Mouse (Mus musculus) cerebellum, postnatal 25 days (tissue): ENCODE data around the gene Actr2.
"Not testable (repeated sequence)": the region's sequence is repeated elsewhere in the genome, so short reads cannot be mapped to it uniquely, and the experiment has no call there.

Source experiments
- DNase-seq, 2 experiments: peaks; one replicate each; pipeline ENCODE4 v3.0.0; 2021; ENCODE audit warnings: mixed read lengths in 2 of 2

Gene Actr2

DNA sequence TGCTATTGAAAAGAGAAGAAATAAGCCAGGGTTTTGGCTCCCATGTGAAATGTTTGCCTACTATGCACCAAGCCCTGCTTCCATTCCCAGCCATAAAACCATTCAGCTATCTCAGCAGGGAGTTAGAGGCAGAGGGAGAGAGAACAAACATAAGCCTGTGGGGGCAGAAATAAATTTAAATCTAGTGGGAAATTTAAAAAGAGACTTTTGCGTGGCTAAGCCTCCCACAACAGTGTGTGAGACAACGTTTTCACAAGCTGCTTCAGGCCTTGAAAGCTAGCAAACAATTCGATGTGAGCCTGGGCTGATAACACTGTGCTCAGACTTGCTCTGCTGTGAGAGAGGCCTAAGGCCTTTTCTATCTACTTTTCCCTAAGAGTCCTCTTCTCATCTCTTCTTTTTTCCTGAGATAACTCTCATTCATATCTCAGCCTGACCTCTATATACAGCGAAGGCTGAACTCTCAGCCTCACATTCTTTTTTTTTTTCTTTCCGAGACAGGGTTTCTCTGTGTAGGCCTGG lies 3.4 kb upstream of the Actr2 start:
- no peak for DNase-seq

DNA sequence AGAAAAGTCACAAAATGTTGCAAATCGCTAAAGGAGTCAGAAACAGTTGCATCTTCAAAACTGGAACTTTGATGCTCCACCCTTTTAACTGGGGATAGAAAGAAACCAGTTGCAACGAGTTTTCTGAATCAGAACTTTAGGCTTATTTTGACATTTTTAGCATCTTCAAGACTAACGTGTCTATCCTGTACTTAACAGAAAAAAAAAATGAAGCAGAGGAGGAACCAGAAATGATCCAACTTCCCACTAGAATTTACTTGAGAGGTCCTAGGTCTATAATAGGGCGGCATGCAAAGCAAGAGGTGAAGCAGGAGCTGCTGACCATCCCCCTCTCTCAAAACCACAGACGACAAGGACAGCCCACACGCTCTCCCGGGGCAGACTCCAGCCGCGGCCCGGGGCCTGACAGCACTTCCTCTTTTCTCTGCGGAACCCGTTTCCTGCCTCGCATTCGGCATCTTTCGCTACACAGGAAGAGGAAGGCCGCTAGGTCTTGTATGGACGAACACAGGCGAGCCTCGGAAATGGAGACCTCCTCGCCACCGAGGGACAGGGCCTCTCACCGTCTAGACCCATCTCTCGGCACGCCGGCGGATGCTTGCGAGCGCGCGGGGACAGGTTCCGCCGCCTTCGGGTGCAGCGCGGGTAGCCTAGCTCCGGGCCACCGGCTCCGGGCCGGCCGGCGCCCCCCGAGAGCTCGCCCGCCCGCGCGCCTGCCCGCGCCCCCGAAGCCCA lies 540 bp downstream of the Actr2 start:
- peak in 1 of 2 experiments; percentile 77 for DNase-seq

DNA sequence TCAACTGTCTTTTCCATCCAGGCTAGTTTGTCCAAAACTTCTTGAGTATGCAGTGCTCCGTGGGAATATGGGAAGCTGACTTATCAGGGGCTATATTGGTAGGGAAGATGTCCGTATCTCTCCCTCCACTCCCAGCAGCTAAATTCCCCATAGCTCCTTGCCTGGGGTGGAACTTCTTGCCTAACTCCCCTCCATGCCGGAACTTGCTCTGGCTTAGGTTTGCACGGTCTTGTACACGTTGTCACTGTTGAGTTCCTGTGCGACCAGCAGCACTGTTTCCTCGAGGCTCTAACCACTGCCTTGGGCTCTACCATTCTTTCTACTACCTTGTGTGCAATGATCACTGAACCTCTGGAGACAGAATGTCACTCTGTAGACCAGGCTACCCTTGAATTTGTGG lies 4.6 kb downstream of the Actr2 start:
- DNase-seq: no peak

DNA sequence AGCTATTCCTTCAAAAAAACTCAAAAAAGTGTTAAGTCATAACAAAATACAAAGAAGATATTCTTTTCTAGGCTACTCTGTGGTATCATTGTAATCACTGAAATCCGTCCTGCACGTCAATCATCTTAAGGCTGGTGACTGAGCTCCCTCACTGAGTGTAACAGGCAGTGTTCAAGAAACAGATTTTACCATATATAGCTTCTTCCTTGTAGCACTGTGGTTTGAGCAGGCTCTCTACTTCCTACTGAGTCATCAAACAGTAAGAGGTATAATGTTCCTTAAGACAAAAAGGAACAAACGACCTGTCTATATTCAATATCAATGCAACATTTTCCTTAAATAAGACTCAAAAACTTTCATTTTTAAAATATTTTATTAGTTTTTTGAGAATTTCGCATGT lies 5.0 kb downstream of the Actr2 start:
- DNase-seq: no peak

DNA sequence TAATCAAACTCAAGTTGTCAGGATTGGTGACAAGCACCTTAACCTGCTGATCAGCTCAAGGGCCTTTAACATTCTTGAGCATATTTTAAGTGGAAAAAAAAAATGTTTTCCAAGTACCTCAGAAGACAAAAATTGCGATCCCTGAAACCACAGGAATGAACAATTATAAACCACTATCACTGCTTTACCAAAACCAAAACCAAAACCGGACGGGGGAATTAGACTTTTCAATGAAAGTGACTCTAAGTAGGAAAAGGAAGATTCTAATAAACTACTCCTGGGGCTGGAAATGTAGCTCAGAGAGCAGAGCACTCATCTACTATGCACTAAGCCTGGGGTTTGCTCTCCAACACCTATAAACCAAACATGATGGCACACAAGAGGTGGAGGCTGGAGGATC lies 5.8 kb downstream of the Actr2 start:
- DNase-seq: no peak

DNA sequence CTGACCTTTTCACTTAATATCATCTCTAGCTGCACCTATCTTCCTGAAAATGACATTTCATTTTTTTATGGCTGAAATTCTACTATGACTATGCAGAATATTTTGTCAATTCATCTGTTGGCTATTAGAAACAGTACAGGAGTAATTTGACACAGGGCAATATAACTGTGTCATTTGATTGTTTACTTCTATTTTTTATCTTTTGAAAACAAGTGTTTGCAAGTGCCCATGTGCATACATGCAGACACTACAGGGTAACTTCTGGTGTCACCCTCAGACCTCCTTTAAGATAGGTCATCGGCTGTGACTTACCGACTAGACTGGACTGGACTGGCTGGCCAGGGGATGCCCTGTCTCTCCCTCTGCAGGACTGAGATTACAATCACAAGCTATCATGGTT lies 8.8 kb downstream of the Actr2 start:
- DNase-seq: no peak

DNA sequence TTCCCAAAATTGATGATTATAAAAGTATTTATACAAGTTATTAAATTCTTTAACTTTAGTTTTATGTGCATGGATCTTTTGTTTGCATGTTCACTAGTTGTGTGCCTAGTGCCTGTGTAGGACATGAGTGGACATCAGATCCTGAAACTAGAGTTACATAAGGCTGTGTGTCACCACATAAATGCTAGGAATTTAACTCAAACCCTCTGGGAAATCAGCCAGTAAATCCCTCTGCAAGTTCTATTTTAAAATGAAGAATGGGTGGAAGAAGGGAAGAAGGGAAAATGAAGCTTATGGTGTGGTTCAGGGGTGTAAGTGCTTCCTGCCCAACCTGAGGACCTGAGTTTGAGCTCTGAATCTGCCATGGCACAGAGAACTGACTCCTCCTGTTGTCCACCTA lies 26.4 kb downstream of the Actr2 start:
- no peak for DNase-seq

DNA sequence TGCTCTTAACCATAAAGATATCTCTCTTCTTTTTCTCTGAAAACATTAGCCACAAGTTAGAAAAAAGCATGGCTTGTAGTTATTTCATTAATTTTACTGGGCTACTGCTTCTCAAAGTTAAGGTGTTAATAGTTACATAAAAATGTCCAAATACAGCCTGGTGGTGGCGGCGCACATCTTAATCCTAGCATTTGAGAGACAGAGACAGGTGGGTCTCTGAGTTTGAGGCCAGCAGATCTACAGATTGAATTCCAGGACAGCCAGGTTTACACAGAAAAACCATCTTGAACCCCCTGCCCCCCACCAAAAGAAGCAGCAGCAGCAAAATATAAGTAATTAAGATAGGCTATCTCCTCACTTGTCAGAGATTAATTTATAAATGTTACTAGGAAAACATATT lies 27.1 kb downstream of the Actr2 start:
- peak in 1 of 2 experiments; percentile 0 for DNase-seq

DNA sequence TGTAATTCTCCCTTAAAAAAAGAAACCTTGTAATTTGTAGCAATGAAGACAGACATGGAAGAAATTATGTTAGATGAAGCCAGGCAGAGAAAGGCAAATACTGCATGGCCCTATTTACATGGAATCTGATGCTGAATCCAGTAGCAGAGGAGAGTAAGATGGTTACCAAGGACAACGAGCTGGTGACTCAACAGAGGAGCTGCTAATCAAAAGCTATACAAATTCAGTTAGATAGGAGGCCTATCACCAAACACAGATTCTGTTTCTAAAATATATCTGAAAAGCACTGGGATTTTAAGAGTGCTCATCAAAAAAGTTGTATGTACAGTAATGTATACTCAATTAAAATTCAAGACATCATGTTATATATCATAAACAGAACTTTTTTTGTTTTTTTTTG lies 37.3 kb downstream of the Actr2 start:
- no peak for DNase-seq

DNA sequence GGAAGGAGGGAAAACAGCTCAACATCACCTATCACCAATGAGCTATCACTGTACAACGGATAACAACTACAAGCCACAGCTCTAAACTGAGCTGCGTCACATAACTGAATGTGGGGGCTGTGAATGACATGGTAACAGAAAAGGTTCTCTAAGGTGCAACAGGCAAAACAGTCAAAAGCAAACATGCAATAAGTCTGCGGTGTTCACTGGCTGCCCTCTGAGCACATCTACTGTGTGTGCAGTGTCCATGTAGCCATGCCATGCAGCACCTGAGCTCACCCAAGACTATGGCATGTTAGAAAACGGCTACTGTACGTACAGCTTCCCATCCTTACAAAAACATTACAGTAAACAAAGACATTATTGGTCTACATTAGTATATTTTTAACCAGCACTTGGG lies 39.9 kb downstream of the Actr2 start:
- no peak for DNase-seq

DNA sequence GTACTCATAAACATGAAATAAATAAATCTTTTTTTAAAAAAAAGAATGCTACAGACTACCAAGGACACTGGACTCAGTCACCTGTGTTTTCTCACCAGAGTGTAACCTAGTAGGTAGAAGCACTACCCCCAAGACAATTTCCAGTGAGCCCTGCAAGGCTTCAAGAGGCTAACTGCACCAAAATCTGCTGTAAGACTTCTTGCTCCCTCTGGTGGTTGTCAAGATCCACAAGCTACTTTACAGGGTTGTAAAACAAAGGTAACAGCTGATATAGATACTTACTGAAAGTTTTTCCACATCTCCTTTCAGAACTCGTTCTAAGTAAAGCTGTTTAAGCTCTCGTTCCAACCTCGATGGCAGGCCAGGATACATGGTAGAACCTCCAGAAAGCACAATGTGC lies 40.5 kb downstream of the Actr2 start:
- DNase-seq: peak; percentile 30 to 60

DNA sequence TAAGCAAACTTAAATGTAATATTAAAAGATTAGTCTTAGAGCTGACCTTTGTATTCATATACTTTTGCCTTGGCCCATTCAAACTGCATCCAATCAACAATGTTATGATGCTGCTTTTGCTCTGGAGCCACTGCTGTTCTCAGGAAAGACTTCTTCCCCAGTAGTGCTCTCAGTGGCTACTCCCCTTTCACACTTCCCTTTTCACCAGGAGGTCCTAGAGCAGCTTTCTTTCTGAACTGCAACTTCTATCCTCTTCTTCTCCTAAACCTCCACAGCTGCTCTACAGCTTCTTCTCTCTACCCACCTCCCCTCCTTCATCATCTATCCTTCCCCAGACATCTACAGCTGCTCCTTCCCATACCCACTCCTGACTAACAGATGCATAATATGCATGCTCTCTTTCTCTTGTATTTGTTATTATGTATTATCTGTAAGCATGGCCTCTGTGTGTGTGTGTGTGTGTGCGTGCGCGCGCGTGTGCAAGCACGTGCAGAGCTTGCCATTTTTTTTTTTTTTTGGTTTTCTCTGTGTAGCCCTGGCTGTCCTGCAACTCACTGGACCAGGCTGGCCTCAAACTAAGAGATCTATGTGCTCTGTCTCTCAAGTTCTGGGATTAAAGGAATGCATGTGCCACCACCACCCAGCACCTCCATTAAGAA lies 44.2 kb downstream of the Actr2 start:
- no peak for DNase-seq

DNA sequence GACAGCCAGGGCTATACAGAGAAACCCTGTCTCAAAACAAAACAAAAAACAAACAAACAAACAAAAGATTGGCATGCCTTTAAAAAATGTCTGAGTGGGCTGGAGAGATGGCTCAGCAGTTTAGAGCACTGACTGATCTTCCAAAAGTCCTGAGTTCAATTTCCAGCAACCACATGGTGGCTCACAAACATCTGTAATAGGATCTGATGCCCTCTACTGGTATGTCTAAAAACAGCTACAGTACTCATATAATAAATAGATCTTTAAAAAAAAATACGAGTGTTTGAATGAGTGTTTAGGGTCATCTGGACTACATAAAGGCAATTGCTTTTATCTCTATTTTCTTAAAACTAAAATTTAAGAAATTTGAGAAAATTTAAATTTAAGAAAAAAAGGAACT lies 45.2 kb downstream of the Actr2 start:
- DNase-seq: no peak

DNA sequence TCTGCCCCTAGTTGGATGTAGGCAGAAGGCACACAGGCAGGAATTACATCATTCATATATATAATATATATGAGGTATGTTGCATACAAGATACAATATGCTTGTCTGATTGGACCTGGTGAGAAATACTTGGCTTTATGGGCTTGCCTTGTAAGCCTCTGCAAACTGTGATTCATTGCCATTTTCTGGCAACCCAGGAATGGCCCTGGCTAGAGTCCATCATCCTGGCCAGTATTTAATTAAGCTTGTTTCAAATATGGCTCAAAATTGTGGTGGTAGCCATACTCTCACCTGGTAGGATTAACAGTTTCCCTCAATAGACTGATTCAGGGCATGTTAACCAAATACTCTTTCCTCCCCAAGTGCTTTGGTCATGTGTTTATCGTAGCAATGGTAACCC lies 46.6 kb downstream of the Actr2 start:
- DNase-seq: peak; percentile 82 to 90

DNA sequence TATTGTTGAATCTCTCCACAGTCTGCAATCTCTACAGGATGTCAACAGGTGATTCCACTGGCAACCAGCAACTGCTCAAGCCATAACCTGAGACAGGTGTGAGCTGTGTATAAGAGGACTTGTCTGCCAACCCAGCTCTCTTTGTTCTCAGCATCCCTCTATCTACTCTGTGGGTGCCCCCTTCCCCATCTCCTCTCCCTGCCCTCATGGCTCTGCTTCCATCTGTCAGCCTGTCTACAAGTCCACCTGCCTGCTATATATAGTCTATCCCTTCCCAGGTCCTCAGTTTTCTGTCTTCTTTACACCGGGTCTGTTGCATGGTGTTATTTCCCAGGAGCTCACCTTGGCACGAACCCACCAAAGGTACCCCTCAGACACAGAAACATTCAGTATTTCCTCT lies 47.8 kb downstream of the Actr2 start:
- DNase-seq: peak; percentile 35 to 42

DNA sequence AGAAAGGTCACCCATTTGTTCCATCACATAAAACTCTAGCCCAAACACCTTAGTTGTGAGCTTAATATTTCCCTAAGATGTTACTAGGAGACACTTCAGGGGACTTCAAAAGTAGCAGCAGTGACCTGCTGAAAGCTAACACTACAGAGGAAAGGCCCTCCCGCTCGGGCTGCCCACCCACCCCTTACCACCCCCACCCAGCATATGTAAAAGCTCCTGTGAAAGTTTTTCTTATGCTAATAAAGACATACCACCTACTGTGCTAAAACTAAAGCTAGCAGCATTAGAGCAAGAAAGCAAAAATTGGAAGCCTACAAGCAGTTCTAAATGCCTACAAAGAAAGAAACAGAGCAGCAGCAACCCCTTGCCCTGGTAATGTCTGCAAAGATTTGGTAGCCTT lies 48.6 kb downstream of the Actr2 start:
- DNase-seq: not testable (repeated sequence)

DNA sequence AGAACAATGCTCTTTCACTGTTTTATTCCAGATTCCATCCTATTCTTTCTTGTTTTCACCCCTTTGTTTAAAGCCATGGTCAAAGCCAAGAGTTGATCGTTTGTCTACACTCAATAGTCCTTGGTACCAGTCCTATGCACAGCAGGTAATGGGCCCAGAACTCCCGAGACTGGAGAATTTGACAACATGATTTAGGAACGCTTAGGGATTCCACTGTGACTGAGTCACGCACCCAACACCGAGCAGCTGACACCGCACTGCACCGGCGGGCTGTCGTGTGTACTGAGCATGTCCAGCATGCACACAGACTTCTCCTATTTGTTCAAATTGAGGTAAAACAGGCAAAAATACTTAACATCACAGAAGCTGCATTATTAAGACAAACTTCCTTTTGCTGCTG lies 49.9 kb downstream of the Actr2 start:
- peak; percentile 41 to 53 for DNase-seq

DNA sequence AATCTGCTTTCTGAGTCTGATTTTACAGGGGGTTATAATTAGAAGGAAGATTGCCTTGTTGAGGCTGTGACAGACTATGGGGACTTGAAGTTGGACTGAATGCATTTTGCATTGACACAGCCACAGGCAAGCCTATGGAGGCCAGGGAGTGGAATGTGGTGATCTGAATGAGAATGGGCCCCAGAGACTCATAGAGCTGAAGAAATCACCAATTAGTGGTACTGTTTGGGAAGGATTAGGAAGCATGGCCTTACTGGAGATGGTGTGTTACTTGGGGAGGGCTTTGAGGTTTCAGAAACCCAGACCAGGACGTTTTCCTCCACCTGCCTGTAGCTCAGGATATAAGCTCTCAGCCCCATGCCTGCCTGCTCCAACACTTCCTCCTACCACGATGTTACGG lies 53.0 kb downstream of the Actr2 start:
- DNase-seq: no peak

DNA sequence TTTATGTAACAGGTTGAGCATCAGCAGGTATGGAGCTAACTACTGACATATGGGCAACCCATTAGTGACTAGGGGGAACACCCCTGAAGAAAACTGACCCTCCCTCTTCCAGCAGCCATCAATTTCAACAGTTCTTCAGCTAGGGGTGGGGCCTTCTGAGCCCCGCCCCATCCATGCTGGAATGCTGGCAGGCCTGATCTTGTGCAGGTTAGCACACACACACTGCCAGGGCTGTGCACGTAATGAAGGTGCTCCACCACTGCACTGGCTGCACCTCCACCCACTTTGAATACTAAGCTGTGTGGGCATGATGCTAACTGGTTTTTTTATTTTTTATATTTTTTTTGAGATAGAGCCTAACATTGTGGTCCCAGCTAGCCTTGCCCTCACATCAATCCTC lies 55.3 kb downstream of the Actr2 start:
- DNase-seq: no peak

DNA sequence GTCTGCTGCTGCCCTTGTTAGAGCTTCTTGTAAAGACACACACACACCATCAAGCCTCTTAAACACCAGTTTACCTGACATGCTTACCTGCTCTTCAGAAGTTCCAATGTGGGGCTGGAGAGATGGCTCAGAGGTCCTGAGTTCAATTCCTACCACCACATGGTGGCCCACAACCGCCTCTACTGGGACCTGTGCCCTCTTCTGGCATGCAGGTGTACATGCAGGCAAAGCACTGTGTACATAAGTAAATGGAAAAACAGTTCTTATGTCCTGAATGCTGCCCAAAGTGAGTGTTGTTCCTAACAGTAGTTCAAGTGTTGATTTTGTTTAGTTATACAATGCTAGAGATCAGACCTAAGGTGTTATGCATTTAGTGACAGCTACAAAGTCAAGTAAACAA lies 56.5 kb downstream of the Actr2 start:
- DNase-seq: no peak

DNA sequence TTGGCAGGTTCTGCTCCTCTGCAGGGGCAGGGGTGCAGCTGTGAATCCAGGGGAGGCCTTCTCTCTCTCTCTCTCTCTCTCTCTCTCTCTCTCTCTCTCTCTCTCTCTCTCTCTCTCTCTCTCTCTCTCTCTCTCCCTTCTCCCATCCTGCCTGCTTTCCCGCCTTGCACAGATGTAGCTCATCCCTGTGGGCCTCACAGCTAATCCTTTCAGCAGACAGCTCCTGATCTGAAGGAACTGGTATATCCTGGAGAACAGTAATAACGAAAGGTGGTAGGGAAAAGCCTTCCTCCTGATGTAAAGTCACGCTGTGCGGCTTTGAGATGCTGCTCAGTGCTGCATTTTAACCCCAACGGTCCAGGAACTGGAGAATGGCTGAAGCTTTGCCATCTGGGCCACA lies 58.1 kb downstream of the Actr2 start:
- no peak for DNase-seq

DNA sequence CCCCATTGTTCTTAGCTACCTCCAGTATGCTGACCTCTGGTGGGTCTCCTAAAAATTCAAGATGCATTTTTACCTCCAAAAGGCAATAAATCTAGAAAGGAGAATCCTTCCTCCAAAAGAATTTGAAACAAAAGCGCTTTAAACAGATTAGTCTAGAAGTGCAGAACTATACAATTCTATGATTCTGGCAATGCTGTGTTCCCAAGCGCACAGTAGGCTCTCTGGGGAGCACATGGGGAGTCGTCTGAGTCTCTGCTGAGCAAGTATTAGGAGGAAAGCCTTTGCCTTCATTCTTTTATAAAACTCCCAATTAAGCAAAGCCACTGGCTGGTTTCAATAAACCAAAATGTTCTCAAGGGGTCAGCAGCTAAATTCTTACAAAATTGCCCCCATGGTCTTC lies 58.8 kb downstream of the Actr2 start:
- no peak for DNase-seq

DNA sequence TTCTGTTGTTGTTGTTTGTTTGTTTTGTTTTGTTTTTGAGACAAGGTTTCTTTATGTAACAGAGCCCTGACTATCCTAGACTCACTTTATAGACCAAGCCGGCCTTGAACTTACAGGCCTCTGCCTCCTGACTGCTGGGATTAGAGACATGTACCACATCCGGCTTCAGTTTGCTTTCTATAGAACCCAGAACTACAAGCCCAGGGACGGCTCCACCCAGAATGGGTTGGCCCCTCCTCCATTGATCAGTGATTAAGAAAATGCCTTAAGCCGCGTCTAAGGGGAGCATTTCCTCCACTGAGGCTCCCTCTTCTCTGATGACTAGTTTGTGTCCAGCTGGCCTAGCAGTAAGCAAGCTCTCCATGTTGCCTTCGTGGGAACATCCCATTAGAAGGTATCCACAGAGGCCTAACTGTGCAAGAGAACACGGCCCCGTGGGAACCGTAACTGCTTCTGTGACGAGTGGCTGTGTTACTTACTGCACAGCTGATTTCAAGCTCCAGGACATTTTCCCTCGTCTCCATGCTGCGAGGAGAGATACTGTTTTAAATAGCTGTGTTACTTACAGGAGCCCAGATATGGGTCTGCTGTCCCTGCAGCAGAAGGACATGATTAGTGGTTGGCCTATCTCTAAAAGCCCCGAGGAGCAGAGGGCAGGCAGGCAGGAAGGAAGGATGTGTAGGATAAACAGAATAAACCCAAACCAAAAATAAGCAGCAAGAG lies 59.7 kb downstream of the Actr2 start:
- DNase-seq: no peak

DNA sequence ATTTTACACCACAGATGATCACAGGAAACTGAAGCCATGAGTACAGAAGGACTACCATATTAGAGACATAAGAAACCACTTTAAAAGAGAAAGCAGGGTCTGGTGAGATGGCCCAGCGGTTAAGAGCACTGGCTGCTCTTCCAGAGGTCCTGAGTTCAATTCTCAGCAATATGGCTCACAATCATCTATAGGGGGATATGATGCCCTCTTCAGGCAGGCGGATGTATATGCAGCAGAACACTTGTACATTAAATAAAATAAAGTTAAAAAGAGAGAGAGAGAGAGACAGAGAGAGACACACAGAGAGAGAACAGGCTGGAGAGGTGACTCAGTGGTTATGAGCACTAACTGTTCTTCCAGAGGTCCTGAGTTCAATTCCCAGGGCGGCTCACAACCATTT lies 67.1 kb downstream of the Actr2 start:
- no peak for DNase-seq
